Mouse (Mus musculus) testis, postnatal 10 days (tissue): ENCODE data around the gene Esrrb.

ENCODE experiments used
- DNase-seq: peaks from one replicate; pipeline ENCODE4 v3.0.0; 2021; ENCODE audit warnings: low spot score

Gene Esrrb

DNA sequence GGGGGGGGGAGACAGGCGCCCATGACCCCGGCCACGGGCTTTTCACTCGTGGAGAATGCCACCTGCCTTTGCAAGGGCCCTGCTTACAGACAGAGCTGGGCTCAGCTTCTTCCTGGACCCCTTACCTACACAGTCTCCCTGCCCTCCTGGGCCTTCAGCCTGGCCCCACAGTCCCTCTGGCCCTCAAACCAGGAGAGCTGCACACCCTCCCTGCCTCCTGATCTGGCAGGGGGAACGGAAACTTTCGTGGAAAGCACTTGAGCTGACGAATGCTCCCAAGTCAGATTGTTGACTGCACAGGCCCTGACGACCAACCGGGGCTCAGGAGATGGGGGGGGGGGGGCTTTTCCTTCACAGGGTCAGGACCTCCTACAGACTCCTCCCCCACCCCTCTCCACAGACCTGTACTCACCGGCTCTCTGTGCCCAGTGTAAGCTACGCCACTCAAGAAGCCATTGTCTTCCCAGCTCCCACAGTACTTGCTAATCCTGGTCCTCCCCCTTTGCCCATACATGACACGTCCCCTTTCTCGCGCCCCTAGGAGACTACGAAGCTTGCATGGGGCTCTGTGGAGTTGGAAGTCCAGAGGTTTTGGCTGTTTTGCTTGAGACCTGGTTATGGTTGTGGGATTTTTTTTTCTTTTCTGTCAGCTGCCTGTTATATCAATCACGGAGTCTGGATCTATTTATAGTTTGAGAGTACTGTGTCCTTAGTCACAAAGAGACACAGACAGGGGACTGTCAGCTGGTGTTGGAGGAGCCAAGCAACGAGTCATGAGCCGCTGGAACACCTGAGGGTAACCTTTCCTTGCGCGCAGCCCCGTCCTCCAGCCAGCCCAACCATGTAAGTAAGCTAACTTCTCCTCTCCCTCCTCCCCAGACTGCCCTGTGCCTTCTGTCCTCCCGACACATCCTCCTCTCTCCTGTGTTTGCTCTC is at the start of gene Esrrb:
Gene Esrrb, plus strand, starts transcription at position 422 of the 936 bp plus-strand sequence.
- no peak for DNase-seq

DNA sequence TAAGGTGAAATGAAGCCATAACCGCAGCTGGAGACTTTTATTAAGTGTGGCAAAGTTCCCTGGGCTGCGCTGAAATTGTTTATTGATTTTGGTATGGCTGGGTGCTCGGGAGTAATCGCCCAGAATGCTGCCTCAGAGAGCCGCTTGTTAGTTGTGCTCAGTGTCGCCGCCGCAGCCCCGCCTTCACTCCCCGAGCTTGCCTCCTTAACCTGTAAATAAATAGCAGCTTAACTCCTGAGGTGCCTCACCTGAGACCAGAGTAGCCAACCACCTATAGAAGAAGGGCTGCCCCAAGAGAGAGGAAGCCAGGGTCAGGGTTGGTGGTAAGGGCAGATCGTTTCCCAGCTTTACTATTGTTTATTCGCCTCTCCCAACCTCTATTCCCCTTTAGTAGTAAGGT is 40.3 kb upstream of the Esrrb start:
- no peak for DNase-seq

DNA sequence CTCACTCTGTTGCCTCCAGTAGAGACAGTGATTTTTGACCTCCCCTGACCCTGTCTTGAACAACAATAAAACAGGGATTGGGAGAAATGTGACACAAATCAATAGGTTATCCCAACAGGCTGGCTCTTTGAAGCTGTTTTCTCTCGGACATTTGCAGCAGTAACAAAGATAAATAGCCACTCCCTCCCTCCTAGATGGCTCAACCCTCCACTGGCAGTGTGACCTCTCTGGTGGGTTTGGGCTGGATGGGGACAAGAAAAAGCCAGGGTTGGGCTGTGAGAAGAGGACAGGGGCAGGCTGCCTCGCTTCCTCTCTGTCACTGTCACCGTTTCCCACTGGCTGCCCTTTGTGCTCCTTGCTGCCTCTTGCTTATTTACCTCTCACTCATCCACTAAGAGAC is 36.6 kb upstream of the Esrrb start:
- DNase-seq: no peak

DNA sequence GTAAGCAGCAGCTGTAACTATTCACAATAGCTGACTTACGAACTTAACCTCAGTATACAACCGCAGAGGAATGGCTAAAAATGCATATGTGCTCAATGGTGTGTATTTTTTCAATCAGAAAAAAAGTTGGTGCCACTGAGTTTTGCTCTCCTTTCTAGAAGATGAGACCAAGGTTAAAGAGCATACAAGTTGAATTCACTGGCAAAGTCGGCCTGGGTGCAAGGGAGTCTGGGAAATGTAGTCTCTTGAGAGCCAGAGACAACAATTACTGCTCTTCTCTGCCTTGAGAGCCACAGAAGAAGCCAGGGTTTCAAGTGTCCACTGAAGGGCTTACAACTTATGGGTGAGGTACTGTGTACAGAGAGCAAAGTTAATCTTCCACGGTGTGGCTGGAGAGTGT is 31.1 kb upstream of the Esrrb start:
- DNase-seq: no peak

DNA sequence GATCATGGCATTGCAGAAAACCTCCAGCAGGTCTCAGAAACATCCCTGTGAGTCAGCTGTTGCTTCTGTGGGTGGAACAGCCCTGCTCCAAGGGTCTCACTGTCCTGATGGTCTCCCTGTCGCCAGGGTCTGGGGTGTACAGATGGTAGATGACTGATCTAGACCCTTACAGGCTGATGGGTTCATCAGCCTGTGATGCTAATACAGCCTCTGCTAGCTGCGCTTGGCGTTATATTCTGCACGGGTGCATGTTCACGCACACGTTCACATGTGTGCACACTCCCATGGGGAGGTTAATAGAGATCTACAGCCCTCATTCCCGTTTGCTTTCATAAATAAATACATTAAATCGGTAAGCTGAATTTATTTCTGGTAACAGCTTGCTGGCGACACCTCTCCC is 30.2 kb upstream of the Esrrb start:
- no peak for DNase-seq

DNA sequence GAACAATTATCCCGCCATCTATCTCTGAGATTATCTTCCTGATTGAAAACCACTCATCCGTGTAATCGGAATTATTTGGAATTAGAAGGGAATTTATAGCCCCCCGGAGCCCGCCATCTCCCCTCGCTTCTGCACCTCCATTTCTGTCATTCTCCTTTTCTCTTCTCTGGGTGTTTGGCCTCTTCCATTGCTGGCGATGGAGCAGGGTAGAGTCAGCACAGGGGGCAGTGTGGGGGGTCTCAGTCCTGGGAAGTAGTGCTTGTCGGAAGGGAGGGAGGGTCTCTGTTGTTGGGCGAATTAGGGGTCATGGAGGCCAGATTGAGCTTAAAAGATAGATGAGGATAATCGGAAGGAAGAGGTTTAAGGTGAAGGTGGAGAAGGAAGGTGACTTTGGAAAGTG is 29.7 kb upstream of the Esrrb start:
- no peak for DNase-seq

DNA sequence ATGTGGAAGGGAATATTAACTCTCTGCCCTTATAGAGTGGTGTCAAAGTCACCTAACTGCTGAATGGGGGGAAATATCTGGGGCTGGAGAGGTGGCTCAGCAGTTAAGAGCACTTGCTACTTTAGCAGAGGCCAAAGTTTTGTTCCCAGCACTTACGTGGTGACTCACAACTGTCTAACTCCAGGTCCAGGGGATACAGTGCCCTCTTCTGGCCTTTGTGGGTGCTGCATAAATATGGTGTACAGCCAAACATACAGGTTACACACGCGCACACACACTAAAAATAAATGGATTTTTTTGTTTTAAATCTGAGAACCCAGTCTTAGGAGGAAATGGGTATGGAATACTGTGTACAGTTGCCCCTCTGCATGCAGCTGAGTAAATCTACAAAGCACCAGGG is 24.7 kb upstream of the Esrrb start:
- DNase-seq: no peak

DNA sequence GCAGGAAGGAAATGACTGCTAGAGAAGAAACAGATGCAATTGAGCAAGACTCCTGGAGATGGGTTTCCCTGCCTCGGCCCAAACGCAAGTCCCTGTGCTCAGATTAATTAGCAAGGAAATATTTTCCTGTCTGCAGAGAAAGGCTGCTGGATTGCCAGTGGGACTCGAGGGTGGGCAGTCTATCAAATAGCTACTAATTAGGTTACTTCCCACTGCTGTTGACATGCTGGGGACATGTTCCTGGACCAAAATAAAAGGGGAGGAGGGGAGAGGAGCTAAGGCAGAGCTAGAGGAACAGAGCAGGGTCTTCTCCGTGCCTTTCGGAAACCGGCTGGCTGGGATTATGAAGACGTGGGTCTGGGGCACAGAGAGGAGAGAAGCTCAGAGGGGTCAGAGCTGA is 24.0 kb upstream of the Esrrb start:
- DNase-seq: no peak

DNA sequence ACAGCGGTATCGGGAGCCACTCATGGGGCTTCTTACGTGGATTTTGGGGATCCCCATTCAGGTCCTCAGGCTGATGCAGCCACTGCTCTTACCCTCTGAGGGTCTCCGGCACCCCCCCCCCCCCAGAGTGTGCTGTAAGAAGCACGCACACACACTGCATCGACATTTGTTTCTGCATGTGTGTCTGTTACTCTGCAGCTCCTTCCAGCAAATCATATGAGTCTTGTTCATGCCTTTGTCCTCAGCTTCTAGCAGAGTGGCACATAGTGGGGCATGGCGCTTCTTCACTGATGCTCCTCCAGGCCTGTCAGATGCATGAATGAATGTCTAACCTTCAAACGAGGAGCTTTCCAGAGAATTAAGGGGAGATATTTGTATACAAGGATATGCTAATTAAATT is 11.4 kb upstream of the Esrrb start:
- no peak for DNase-seq

DNA sequence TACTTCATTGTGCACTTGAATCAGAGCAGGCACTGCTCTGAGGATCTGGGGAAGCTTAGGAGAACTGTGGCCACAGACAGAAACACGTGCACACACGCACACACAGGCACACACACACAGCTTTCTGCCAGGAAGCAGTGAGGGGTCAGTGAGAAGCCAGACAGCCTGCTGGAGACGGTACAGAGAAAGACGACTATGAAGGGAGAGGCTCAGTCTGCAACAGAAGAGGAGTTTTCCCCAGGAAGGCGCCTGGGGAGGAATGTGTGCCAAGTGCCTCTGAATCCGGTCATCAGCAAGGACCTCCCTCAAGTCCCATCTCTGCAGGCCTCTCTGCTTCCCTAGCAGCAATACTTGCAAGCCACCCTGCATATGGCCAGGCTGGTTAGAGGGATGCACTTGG is 1.5 kb upstream of the Esrrb start:
- no peak for DNase-seq

DNA sequence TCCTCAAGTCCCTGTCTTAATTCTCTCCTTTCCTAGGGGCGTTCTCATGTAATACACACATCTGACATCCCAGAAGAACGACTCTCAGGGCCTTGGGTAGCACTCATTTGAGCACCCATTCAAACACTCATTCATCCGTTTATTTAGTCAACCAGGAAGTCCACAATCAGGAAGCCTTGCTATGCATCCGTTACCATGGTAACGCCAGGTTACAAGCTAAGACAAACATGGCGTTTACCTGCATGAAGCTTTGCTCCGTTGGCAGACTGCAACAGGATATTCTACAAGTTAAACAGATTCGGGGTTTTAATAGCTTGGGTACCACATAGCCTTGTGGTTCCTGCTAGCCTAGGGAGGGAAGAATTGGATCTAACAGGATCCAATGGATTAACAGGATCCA is 1.0 kb upstream of the Esrrb start:
- no peak for DNase-seq

DNA sequence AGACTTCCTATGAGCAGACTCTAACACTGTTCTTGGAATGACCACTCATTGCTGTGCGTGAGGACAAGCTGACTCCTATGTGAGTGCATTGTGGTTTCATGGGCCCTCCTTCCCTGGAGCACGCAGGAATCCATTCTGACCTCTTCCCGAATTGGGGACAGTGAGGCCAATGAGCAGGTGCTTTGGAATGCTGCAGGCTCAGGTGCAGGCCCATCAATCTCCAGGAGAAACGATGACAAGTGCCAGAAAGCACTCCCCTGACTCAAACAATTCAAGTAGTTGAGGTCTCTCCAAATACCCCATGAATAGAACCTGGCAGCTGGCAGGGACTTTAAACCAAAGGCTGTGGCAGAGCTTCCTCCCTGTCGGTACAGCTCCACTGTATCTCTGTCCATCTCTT is 3.4 kb downstream of the Esrrb start:
- DNase-seq: no peak

DNA sequence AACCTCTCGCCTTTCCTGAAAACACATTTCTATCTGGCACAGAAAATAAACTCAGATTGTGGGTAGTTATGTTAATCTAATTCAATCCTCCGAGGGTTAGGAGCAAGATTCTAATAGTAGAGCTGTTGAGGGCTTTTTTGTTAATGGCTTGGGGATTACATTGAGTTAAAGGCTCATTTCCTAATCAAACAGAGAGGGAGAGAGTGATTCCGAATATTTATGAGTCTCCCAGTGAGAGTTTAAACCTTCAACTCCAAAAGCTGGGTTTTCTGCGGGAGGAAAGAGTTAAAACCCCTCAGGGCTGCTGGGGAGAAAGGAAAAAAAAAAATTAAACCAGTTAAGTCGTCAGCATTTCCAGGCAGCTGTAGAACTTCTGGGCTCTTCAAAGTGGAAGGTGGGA is 3.8 kb downstream of the Esrrb start:
- no peak for DNase-seq

DNA sequence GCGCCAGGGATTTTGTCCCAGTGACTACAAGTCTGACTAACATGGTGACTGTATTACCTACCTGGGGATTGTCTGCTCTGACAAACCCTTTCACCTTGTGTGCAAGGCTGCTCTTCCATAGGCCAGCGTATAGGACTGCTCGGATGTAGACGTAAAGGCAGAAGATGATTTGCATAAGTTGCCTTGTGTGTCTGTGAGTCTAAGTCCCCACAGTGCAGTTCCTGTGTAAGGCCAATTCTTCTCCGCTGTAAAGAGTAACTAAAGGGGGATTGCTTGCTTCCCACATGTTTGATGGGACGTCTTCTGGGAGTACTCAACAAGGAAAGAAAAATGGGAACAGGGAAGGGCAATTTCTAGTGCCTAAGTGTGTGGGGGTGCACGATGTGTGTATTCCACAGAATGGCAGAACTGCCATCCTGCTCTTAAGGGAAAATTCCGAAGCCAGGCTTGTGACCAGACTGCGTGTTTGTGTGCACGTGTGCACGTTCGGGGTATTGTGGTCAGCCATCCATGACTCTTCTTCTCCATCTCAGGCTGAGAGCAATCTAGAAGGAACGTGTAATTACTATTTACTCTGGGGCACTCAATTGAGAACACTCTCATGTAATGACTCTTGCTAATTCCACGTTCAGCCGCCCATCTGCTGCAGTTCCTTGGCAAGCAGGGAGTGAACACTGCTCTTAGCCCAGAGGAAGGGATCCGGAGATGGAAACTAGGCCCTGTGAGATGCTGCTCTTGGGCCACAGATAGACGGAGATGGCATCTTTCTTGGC is 9.9 kb downstream of the Esrrb start:
- no peak for DNase-seq

DNA sequence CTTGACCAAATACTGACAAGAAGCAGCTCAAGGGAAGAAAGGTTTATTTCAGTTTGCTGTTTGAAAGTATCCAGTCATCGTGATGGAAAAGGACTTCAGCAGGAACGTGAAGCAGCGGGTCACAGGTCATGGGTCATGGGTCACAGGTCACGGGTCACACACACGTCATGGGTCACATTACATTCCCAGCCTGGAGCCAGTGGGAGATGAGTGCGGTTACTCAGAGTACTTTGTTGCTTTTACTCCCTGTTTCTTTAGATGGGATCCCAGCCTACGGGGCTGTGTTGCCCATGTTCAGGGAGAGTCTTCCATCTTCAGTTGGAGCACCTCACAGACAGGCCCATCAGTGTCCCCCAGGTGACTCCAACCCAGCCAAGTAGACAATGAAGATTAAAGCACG is 13.4 kb downstream of the Esrrb start:
- DNase-seq: no peak

DNA sequence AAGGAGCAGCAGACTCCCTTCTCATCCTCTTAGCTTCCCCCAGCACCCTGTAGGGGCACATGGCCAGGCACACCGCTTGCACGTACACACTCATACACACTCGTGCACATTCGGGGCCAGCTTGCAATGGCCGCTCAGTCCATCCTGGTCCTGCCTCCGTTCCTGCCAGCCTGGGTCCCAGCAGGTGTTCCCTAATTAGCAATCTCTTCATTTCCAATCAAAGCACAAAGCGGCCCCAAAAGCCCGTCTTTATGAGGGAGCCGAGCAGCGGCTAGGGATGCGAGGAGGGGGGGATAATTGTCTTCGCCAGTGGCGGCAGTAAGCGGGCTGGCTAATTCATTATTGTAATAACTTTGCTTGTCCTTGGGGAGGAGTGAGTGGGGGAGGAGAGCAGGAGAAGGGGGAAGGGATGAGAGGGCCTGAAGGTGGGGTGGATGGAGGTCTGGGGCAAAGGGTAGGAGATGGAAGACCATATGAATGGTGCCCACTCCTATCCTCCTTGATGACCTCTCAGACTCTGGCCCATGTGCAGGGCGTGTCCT is 18.8 kb downstream of the Esrrb start:
- no peak for DNase-seq

DNA sequence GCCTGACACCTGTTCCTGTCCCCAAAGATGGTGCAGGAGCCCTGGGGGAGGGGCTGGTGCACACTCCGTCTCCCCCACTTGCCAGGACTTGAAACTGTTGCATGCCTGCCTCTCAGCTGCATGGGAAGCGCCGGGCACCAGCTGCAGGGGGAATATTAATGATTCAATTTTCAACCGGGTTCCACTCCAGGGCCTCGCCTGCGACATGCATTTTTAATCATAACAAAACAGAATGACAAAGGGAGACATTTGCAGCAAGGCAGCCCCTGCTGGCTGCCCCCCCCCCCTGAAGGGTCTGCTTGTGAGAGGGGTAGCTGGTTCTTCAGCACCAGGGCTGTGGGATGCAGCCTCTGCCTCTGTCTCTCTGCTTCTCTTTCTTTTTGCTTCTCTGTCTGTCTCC is 22.9 kb downstream of the Esrrb start:
- no peak for DNase-seq

DNA sequence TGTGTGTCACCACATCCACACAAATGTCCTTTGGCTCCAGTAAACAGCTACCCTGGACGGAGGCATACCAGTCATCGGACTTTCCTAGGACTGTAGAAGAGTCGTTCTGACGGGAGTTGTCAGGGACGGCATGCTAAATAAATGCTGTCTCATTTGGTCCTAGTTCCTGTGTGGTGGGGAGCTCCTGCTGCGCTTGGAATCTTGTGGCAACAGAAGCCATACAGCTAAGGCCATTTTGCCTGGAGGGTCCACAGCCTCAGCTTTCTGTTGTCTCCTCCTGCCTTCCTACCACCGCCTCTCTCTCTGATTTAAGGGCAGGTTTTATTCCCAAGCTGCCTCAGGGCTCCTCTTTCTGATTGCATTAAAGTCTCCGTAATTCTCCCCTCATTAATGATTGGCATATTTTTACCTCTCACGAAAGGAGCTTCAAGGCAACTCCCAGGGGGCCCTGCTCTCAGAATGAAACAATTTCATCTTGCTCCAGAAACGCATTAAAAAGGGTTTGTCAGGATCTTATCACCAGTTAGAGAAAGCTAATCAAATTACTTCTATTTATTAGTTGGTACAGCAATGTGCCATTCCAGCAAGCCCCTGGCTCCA is 26.9 kb downstream of the Esrrb start:
- no peak for DNase-seq

DNA sequence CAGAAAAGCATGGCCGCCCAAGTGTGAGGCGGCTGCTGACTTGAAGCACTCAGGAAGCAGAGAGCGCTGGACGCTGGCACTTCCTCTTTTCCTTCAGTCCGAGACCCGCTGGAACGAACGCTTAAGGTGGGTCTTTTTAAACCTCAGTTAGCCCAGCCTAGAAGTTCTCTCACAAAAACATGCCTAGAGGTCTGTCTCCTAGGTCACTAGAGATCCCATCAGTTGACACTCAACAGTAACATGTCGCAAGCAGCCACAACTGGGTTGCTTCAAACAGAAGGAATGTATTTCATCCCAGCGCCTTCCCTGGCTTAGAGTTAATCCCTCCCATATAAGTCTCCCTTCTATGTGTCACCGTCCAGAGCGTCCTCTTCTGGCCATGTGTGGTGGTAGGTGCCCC is 33.9 kb downstream of the Esrrb start:
- no peak for DNase-seq

DNA sequence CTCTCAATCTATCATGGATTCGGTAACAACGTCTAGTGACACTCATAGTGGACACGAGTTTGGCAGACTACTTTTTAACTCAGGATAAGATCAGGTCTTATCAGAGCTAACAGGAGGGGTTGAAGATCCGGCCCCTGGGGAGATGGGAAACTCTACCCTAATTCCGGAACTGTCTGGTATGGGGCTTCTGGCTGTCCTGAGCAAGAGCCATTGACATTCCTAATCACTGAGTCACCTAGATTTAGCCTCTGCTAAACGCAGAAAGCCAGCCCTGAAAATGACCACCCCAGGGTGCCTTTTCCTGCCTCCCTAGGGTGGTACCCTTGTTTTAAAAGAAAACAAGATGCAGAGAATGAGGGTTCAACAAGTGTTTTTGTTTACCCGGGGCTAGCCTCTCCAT is 34.4 kb downstream of the Esrrb start:
- no peak for DNase-seq

DNA sequence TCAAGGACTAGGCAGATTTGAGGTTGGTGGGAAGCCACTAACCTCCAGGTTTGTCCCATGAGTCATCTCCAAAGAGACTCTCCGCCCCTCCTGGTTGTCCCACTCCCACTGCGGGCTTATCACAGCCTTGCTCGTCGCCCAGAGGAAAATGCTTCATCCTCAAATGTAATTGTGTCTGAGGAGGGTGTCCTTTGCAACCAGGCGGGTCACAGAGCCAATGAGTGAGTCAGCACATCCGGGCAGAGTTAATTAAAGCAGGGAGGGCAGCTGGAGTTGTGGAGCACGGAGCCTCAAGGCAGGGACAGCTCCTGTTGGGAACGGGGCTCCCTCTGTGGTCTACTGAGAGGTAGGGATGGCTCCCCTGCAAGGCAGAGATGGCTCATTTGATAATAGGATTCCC is 37.8 kb downstream of the Esrrb start:
- DNase-seq: no peak

DNA sequence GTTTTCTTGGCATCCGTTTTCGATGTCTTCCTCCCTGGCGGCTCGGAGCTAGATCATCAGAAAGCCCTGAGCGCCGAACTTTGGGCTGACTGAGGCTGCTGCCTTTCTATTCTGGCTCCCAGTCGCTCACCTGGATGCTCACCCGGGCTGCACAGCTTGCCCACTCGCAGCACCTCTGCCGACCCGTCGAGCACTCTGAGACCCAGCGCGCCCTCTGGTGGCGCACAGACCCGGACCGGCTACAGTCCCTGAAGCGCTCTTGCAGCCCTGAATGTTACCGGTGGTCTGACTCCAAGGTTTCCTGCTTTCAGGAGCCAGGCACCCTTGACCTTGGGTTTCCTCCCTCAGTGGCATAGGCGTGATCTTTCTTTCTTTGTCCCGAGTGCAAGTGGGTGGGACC is 41.8 kb downstream of the Esrrb start:
- DNase-seq: peak; percentile 92

DNA sequence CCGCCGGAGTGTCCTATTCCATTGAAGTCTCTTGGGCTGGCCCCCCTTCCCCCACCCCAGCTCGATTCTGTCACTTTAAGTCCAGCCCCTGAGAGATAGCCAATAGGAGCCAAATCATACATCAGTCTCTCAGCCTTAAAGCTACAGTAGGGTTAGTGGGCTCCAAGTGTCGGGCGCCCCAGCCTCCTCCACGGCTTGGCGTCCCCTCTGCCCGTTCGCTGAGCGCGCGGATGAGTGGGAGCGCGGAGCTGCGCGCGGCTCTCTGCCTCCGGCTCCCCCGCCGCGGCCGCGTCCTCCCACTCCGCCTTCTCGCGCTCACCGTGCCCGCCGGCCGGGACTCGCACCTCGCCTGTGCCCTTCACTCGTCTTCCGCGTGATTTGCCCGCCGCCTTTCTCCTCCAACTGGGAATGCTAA is 60.6 kb downstream of the Esrrb start:
- peak; percentile 51 for DNase-seq
